Mouse (Mus musculus): ENCODE data around the gene Hmg20a. TPM values are rescaled to one million over a fixed set of nuclear protein-coding genes. Genes with fewer than 3 reads are reported as not detected.

Hmg20a gene
- total and polyA plus RNA-seq, 2 experiments from 2014 or later = 30.1 to 34.3 TPM

DNA sequence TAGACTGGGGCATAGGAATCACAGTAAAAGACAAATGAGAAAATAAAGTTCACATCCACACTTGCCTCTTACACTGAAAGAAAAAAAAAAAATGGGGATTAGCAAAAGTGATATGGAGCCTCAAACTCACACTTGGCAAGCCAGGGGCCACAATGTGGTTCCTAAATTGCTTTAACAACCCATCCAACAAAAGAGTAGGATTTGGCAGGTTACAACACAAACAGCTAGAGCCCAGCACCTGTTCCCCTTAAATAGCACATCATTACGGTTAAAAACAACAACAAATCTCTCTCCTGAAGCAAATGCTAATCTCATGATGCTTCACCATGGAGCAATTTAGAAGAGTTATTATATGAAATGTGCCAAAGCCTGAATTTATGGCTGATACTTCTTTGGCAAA, 3.0 kb upstream of the Hmg20a start:
- ATAC-seq (ENCODE audit: insufficient read depth, low read depth) = no peak
- 53% methylated on average over 1 of the region's 1 CpGs for WGBS

DNA sequence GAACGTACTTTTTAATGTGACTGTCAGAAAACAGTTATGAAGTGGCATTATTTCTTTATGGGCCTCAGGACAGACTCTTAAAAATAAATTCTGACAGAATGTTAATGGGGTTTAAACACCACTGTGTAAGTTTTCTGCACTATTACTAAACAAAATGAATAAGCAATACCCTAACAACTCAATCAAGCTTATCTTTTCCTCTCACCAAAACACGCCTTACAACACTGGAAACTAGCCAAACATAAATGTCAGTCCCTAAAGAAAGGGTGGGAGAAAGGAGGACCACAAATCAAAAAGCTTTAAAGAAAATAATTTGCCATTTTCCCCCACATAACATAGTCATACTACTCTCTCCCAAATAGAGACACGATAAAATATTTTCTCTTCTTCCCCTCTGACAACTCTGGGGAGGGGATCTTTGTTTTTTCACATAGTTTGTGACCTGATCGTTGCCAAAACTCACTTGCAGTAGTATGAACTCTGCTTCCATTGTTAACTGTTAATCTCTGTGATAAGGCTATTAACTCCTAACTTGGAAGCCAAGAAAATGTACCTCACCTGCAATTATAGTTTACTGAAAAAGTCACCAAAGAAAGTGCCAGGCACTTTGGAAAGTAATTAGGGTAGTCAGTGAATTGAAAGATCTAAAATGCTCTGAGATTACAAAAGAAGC, 2.3 kb upstream of the Hmg20a start:
- H3K9me3 ChIP-seq (replicated peaks; ENCODE audit: control insufficient read depth, low read length) = no peaks in the 10 kb centered on the region
- H3K4me3 ChIP-seq (ENCODE audit: low read depth, low read length) = peak overlapping the region; percentile 78
- no peaks in the 10 kb centered on the region for H3K36me3 ChIP-seq (replicated peaks; ENCODE audit: control insufficient read depth, insufficient read depth, low read length)
- no peak overlapping the region for H3K9ac ChIP-seq (replicated peaks; ENCODE audit: low read depth, low read length)
- H3K27me3 ChIP-seq (ENCODE audit: control insufficient read depth, insufficient read depth, low read length) = no peaks in the 10 kb centered on the region
- ATAC-seq (ENCODE audit: insufficient read depth, low read depth) (no peak), DNase-seq (ENCODE audit: low spot score) (no peak)
- H3K27ac ChIP-seq (ENCODE audit: low read depth) = 0 out of 2 replicates have a peak overlapping the region, but pooled peaks have one; percentile 98
- H3K4me2 ChIP-seq (ENCODE audit: low read depth, low read length) = peak overlapping the region; percentile 78
- 33% methylated on average over 4 of the region's 4 CpGs for whole genome bisulfite sequencing
- peaks cover 36% of the 10 kb centered on the region for H3K4me1 ChIP-seq (ENCODE audit: control insufficient read depth, insufficient read depth)
- TF ChIP-seq EP300 (IDR thresholded peaks at IDR 0.05; ENCODE audit: low read depth) (no peak), CTCF (IDR thresholded peaks at IDR 0.05; ENCODE audit: low read depth) (no peak)

More for the DNA sequence above, 3.0 kb upstream of the Hmg20a start:
- Histone ChIP-seq H3K9ac (replicated peaks; ENCODE audit: low read depth, low read length) (no peak overlapping the region), H3K4me2 (ENCODE audit: low read depth, low read length) (peak overlapping the region; percentile 26; the same call in 1 of the 2 replicates), H3K4me1 (ENCODE audit: control insufficient read depth, insufficient read depth) (peaks cover 33% of the 10 kb centered on the region), H3K27ac (ENCODE audit: low read depth) (no peak overlapping the region), H3K4me3 (ENCODE audit: low read depth, low read length) (no peak overlapping the region), H3K9me3 (replicated peaks; ENCODE audit: control insufficient read depth, low read length) (no peaks in the 10 kb centered on the region), H3K27me3 (ENCODE audit: control insufficient read depth, insufficient read depth, low read length) (no peaks in the 10 kb centered on the region), H3K36me3 (replicated peaks; ENCODE audit: control insufficient read depth, insufficient read depth, low read length) (no peaks in the 10 kb centered on the region; the same call in 1 of the 2 replicates)
- no peak for DNase-seq (ENCODE audit: low spot score)
- TF ChIP-seq EP300 (IDR thresholded peaks at IDR 0.05; ENCODE audit: low read depth) = no peak
- TF ChIP-seq CTCF (IDR thresholded peaks at IDR 0.05; ENCODE audit: low read depth) = no peak

DNA sequence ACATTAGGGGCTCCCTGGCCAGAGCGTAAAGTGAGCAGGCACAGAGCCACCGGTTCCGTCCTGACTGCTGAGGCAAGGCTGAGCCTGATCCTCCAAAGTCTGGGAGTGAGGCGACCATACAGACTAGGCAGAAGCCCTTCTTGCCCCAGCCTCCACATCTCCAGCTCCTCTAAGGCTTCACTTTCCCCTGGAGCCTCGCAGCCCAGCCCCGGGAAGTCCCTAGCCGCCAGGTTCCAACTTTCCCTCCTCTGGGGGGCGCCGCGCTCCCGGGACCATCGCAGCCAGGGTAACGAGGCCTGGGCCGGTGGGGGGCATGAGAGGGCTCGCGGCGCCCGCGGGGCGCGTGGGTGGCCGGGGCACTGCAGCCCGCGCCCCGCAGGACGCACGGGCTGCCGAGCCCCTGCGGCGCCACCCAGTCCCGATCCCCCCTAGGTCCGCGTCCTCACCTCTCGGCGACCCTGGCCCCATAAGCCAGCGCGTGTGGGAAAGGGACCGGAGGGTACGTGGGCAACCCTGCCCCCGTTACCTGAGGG, 928 bp upstream of the Hmg20a start:
- peak overlapping the region; percentile 88 for H3K9ac ChIP-seq (replicated peaks; ENCODE audit: low read depth, low read length)
- no peaks in the 10 kb centered on the region for H3K36me3 ChIP-seq (replicated peaks; ENCODE audit: control insufficient read depth, insufficient read depth, low read length)
- H3K4me1 ChIP-seq (ENCODE audit: control insufficient read depth, insufficient read depth) = peaks cover 45% of the 10 kb centered on the region
- H3K4me3 ChIP-seq (ENCODE audit: low read depth, low read length) = peak overlapping the region; percentile 78
- H3K27me3 ChIP-seq (ENCODE audit: control insufficient read depth, insufficient read depth, low read length) = no peaks in the 10 kb centered on the region
- DNase-seq (ENCODE audit: low spot score) (peak; percentile 84), ATAC-seq (ENCODE audit: insufficient read depth, low read depth) (peak; percentile 70)
- peak overlapping the region; percentile 78 for H3K4me2 ChIP-seq (ENCODE audit: low read depth, low read length)
- peak; percentile 71 for TF ChIP-seq CTCF (IDR thresholded peaks at IDR 0.05; ENCODE audit: low read depth)
- TF ChIP-seq EP300 (IDR thresholded peaks at IDR 0.05; ENCODE audit: low read depth) = no peak
- WGBS = under 1% methylated on average over 36 of the region's 40 CpGs
- no peaks in the 10 kb centered on the region for H3K9me3 ChIP-seq (replicated peaks; ENCODE audit: control insufficient read depth, low read length)
- H3K27ac ChIP-seq (ENCODE audit: low read depth) = peak overlapping the region; percentile 98

DNA sequence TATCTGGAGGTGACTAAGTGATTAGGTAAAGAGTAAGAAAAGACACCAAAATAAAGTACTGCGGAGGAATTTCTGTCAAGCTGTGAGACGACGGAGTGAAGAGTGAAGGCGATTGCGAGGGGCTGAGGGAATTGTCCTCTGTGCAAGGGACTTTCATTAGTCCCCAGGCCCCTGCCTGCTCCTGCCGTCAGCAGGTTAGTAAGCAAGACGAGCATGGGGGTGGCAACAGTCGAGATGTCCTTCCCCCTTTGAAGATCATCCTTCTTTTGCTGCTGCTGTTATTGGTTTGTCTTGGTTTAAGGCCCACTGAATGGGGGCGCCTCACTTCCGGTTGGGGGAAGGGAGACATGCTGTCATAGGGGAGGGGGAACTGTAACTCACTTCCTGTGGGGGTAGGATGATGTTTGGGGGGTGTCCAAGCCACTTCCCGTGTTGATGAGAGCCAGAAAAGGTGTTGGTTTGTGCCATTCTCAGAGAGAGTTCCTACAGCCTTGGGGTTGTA, 380 bp downstream of the Hmg20a start:
- peak; percentile 88 for DNase-seq (ENCODE audit: low spot score)
- Histone ChIP-seq H3K9me3 (replicated peaks; ENCODE audit: control insufficient read depth, low read length) (no peaks in the 10 kb centered on the region), H3K27me3 (ENCODE audit: control insufficient read depth, insufficient read depth, low read length) (no peaks in the 10 kb centered on the region), H3K36me3 (replicated peaks; ENCODE audit: control insufficient read depth, insufficient read depth, low read length) (no peaks in the 10 kb centered on the region), H3K4me3 (ENCODE audit: low read depth, low read length) (peak overlapping the region; percentile 78), H3K9ac (replicated peaks; ENCODE audit: low read depth, low read length) (peak overlapping the region; percentile 47), H3K4me1 (ENCODE audit: control insufficient read depth, insufficient read depth) (peaks cover 46% of the 10 kb centered on the region), H3K4me2 (ENCODE audit: low read depth, low read length) (peak overlapping the region; percentile 73), H3K27ac (ENCODE audit: low read depth) (peak overlapping the region; percentile 92)
- ATAC-seq (ENCODE audit: insufficient read depth, low read depth) = peak; percentile 23
- TF ChIP-seq EP300 (IDR thresholded peaks at IDR 0.05; ENCODE audit: low read depth) = peak; percentile 84
- TF ChIP-seq CTCF (IDR thresholded peaks at IDR 0.05; ENCODE audit: low read depth) = no peak
- under 1% methylated on average over 11 of the region's 11 CpGs for WGBS

DNA sequence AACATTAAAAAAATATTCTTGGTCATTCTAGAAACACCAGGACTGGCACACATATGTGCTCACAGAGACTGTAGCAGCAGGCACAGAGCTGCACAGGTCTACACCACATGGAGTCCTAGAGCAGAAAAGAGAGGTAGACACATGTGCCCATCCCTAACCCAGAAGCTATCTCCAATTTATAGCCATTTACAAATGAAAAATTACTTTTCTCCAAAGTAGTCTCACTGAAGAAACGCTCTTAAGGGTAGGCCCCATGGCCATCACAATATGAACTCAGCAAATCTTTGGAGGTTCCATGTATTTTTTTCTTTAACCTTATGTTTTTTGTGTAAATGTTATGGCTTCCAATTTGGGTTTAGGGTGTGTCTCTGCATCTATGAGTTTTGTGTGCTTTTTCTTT, 1.8 kb downstream of the Hmg20a start:
- DNase-seq (ENCODE audit: low spot score) (no peak), ATAC-seq (ENCODE audit: insufficient read depth, low read depth) (no peak)
- H3K4me2 ChIP-seq (ENCODE audit: low read depth, low read length) = peak overlapping the region; percentile 73
- H3K4me1 ChIP-seq (ENCODE audit: control insufficient read depth, insufficient read depth) = peaks cover 55% of the 10 kb centered on the region
- no peaks in the 10 kb centered on the region for H3K36me3 ChIP-seq (replicated peaks; ENCODE audit: control insufficient read depth, insufficient read depth, low read length)
- no peaks in the 10 kb centered on the region for H3K27me3 ChIP-seq (ENCODE audit: control insufficient read depth, insufficient read depth, low read length)
- no peaks in the 10 kb centered on the region for H3K9me3 ChIP-seq (replicated peaks; ENCODE audit: control insufficient read depth, low read length)
- TF ChIP-seq CTCF (IDR thresholded peaks at IDR 0.05; ENCODE audit: low read depth) = no peak
- TF ChIP-seq EP300 (IDR thresholded peaks at IDR 0.05; ENCODE audit: low read depth) = no peak
- no peak overlapping the region for H3K27ac ChIP-seq (ENCODE audit: low read depth)
- WGBS = 93% methylated on average over 1 of the region's 1 CpGs
- H3K4me3 ChIP-seq (ENCODE audit: low read depth, low read length) = no peak overlapping the region
- no peak overlapping the region for H3K9ac ChIP-seq (replicated peaks; ENCODE audit: low read depth, low read length)
